In genomic region chr11:77903761-77904160, GRCm38 (mm10) we compare ENCODE assay signal across 11 mouse cellular contexts. TPM values are rescaled to one million over a fixed set of nuclear protein-coding genes. Genes with fewer than 3 reads are reported as not detected.
DNase-seq lines count a peak whose midpoint lies in the region; ATAC-seq and TF ChIP-seq lines count a peak whose summit lies in the region.
"Had no signal": no experiment of that assay in that cellular context is flagged by ENCODE, and none has a peak within 500 bp of the region (broad histone marks: within the 10 kb centered on the region; RNA-seq: fewer than 3 reads in every experiment).

No protein-coding gene starts in this region.

- no peaks in the 10 kb centered on the region for H3K27me3 ChIP-seq in intestine, postnatal 0 days (replicated peaks; ENCODE audit: control insufficient read depth, insufficient read depth, low read length)
- no peaks in the 10 kb centered on the region for H3K27me3 ChIP-seq in intestine, embryonic 16.5 days (replicated peaks; ENCODE audit: control insufficient read depth, insufficient read depth, low read length)
- no peaks in the 10 kb centered on the region for H3K27me3 ChIP-seq in forebrain, embryonic 14.5 days (replicated peaks; ENCODE audit: control insufficient read depth, insufficient read depth, low read length)
- H3K27me3 ChIP-seq in midbrain, embryonic 13.5 days: 0 out of 2 replicates have a peak, but pooled peaks cover 7% of the 10 kb centered on the region
- H3K27me3 ChIP-seq: embryonic facial prominence, embryonic 15.5 days had no signal

- DNase-seq in MN1 (ENCODE audit: low spot score): peak; percentile 58
- no peak for DNase-seq in forebrain, embryonic 14.5 days (ENCODE audit: low spot score)
- no peak for DNase-seq in kidney, adult 9 months
- DNase-seq in kidney, postnatal 25 days: no peak
- DNase-seq: right cerebral cortex, postnatal 25 days had no signal

- no peak overlapping the region for H3K4me2 ChIP-seq in intestine, postnatal 0 days (replicated peaks; ENCODE audit: low read depth)
- no peak overlapping the region for H3K4me2 ChIP-seq in intestine, embryonic 16.5 days (ENCODE audit: low read depth, low read length)
- H3K4me2 ChIP-seq in forebrain, embryonic 14.5 days (ENCODE audit: low read length): no peak overlapping the region
- H3K4me2 ChIP-seq in midbrain, embryonic 13.5 days (replicated peaks): no peak overlapping the region
- H3K4me2 ChIP-seq: embryonic facial prominence, embryonic 15.5 days; intestine, embryonic 15.5 days; limb, embryonic 12.5 days had no signal

- H3K9me3 ChIP-seq in intestine, postnatal 0 days (ENCODE audit: control insufficient read depth): no peaks in the 10 kb centered on the region
- no peaks in the 10 kb centered on the region for H3K9me3 ChIP-seq in intestine, embryonic 16.5 days (ENCODE audit: control insufficient read depth, low read length)
- H3K9me3 ChIP-seq in forebrain, embryonic 14.5 days (replicated peaks; ENCODE audit: control insufficient read depth, low read length): no peaks in the 10 kb centered on the region
- no peaks in the 10 kb centered on the region for H3K9me3 ChIP-seq in midbrain, embryonic 13.5 days
- H3K9me3 ChIP-seq: embryonic facial prominence, embryonic 15.5 days; intestine, embryonic 15.5 days had no signal

- no peak overlapping the region for H3K9ac ChIP-seq in intestine, postnatal 0 days (ENCODE audit: low read depth, low read length)
- no peak overlapping the region for H3K9ac ChIP-seq in intestine, embryonic 16.5 days (ENCODE audit: low read depth, low read length)
- H3K9ac ChIP-seq in forebrain, embryonic 14.5 days (ENCODE audit: low read length): no peak overlapping the region
- peak overlapping the region; percentile 19; the same call in 1 of the 2 replicates for H3K9ac ChIP-seq in midbrain, embryonic 13.5 days (replicated peaks)
- H3K9ac ChIP-seq: embryonic facial prominence, embryonic 15.5 days; intestine, embryonic 15.5 days; limb, embryonic 12.5 days had no signal

- WGBS in intestine, postnatal 0 days: 57% methylated on average over 3 of the region's 3 CpGs
- WGBS in intestine, embryonic 16.5 days: 32% methylated on average over 3 of the region's 3 CpGs
- WGBS in forebrain, embryonic 14.5 days: 41% methylated on average over 3 of the region's 3 CpGs
- WGBS in midbrain, embryonic 13.5 days: 45% methylated on average over 3 of the region's 3 CpGs

- H3K36me3 ChIP-seq in intestine, postnatal 0 days (ENCODE audit: control insufficient read depth, insufficient read depth): no peaks in the 10 kb centered on the region
- H3K36me3 ChIP-seq in intestine, embryonic 16.5 days (ENCODE audit: control insufficient read depth, insufficient read depth, low read length): no peaks in the 10 kb centered on the region
- no peaks in the 10 kb centered on the region for H3K36me3 ChIP-seq in forebrain, embryonic 14.5 days (ENCODE audit: control insufficient read depth, insufficient read depth, low read length)
- H3K36me3 ChIP-seq in midbrain, embryonic 13.5 days: no peaks in the 10 kb centered on the region
- H3K36me3 ChIP-seq: embryonic facial prominence, embryonic 15.5 days; intestine, embryonic 15.5 days; limb, embryonic 12.5 days had no signal

- ATAC-seq in intestine, postnatal 0 days: no peak
- no peak for ATAC-seq in intestine, embryonic 16.5 days
- no peak for ATAC-seq in forebrain, embryonic 14.5 days
- ATAC-seq in midbrain, embryonic 13.5 days: no peak
- ATAC-seq: intestine, embryonic 15.5 days had no signal

- no peak overlapping the region for H3K4me3 ChIP-seq in intestine, postnatal 0 days (ENCODE audit: low read depth, low read length)
- no peak overlapping the region for H3K4me3 ChIP-seq in intestine, embryonic 16.5 days (ENCODE audit: low read length)
- H3K4me3 ChIP-seq in forebrain, embryonic 14.5 days (ENCODE audit: low read depth, low read length): no peak overlapping the region
- no peak overlapping the region for H3K4me3 ChIP-seq in midbrain, embryonic 13.5 days (replicated peaks)
- H3K4me3 ChIP-seq: embryonic facial prominence, embryonic 15.5 days; intestine, embryonic 15.5 days; limb, embryonic 12.5 days had no signal

- H3K27ac ChIP-seq in intestine, postnatal 0 days (ENCODE audit: low read depth, low read length): no peak overlapping the region
- H3K27ac ChIP-seq in intestine, embryonic 16.5 days (ENCODE audit: low read length): no peak overlapping the region
- H3K27ac ChIP-seq in forebrain, embryonic 14.5 days (ENCODE audit: low read depth, low read length): peak overlapping the region; percentile 58; the same call in 1 of the 2 replicates
- H3K27ac ChIP-seq in midbrain, embryonic 13.5 days: peak overlapping the region; percentile 54
- H3K27ac ChIP-seq: embryonic facial prominence, embryonic 15.5 days; intestine, embryonic 15.5 days; limb, embryonic 12.5 days had no signal

- TF ChIP-seq CTCF in intestine, postnatal 0 days (IDR thresholded peaks at IDR 0.05; ENCODE audit: low read depth): peak; percentile 26

- H3K4me1 ChIP-seq in intestine, postnatal 0 days (replicated peaks; ENCODE audit: control insufficient read depth, insufficient read depth, low read length): no peaks in the 10 kb centered on the region
- 0 out of 2 replicates have a peak, but pooled peaks cover 2% of the 10 kb centered on the region for H3K4me1 ChIP-seq in intestine, embryonic 16.5 days (ENCODE audit: control insufficient read depth, insufficient read depth, low read length)
- H3K4me1 ChIP-seq in forebrain, embryonic 14.5 days (ENCODE audit: control insufficient read depth, insufficient read depth, low read length): peaks cover 40% of the 10 kb centered on the region
- peaks cover 56% of the 10 kb centered on the region for H3K4me1 ChIP-seq in midbrain, embryonic 13.5 days (replicated peaks)

RNA-seq across cellular contexts. Expression of gene Pipox, which starts 9.9 kb away (rescaled TPM):
- polyA plus RNA-seq in intestine, postnatal 0 days (2015; fragmentation: Nextera tagmentation; extraction: Ambion mirVana): 45.7 and 57.1 TPM in 2 replicates
- 55.9 and 65.6 TPM in 2 replicates for polyA plus RNA-seq in intestine, embryonic 16.5 days (2015; fragmentation: Nextera tagmentation; extraction: Ambion mirVana)
- 10.1 and 11.4 TPM in 2 replicates for polyA plus RNA-seq in forebrain, embryonic 14.5 days (2014; fragmentation: Nextera tagmentation; extraction: Ambion mirVana)
- polyA plus RNA-seq in midbrain, embryonic 13.5 days (2015; fragmentation: Nextera tagmentation; extraction: Ambion mirVana): 8.6 and 11.0 TPM in 2 replicates

RNA-seq across cellular contexts. Expression of gene Sez6, which starts 26.8 kb away (rescaled TPM):
- 0.77 and 0.80 TPM in 2 replicates for polyA plus RNA-seq in intestine, postnatal 0 days (2015; fragmentation: Nextera tagmentation; extraction: Ambion mirVana)
- 0.48 and 0.56 TPM in 2 replicates for polyA plus RNA-seq in intestine, embryonic 16.5 days (2015; fragmentation: Nextera tagmentation; extraction: Ambion mirVana)
- 140 and 175 TPM in 2 replicates for polyA plus RNA-seq in forebrain, embryonic 14.5 days (2014; fragmentation: Nextera tagmentation; extraction: Ambion mirVana)
- 118 TPM in 2 replicates for polyA plus RNA-seq in midbrain, embryonic 13.5 days (2015; fragmentation: Nextera tagmentation; extraction: Ambion mirVana)
- polyA plus RNA-seq: limb, embryonic 12.5 days had no signal

Comparison
In these comparisons a context has a peak if more than half of its experiments do, and no peak if none do; other contexts are left out.
1. H3K27ac ChIP-seq: peak in forebrain, embryonic 14.5 days (single experiment) and midbrain, embryonic 13.5 days (single experiment); none in intestine, postnatal 0 days (single experiment) and intestine, embryonic 16.5 days (single experiment).
2. RNA of gene Sez6, which starts 26.8 kb away (polyA plus RNA-seq): 140 to 175 TPM in forebrain, embryonic 14.5 days and 118 TPM in midbrain, embryonic 13.5 days; 0.77 to 0.80 TPM in intestine, postnatal 0 days and 0.48 to 0.56 TPM in intestine, embryonic 16.5 days; every median in the first group is over 10 times any median in the second.